Mouse (Mus musculus) kidney, postnatal 0 days (tissue): ENCODE measurements around the gene Oit1. TPM values are rescaled to one million over a fixed set of nuclear protein-coding genes. Genes with fewer than 3 reads are reported as not detected.

Experiments
- ATAC-seq: fragments of 200-750 bp; cut with Nextera tagmentation; replicated peaks from 2 replicates; pipeline ENCODE4 v1.8.0; 2017; ENCODE audit warnings: low read depth, moderate number of reproducible peaks, moderate TSS enrichment, moderate library complexity; ENCODE audit not compliant: low FRiP score
- DNase-seq: peaks from one replicate; pipeline ENCODE4 v3.0.0-alpha.2; 2016; ENCODE audit warnings: low spot score
- H3K27ac ChIP-seq: fragments of 300-500 bp; sonication (generic); 2 replicates; pipeline ENCODE4 v1.5.1; 2014; ENCODE audit warnings: mild to moderate bottlenecking
- H3K27me3 ChIP-seq: fragments of 300-500 bp; sonication (generic); 2 replicates; pipeline ENCODE4 v1.6.1; 2014; ENCODE audit warnings: low read length, mixed read lengths; ENCODE audit not compliant: insufficient read depth
- H3K36me3 ChIP-seq: fragments of 300-500 bp; sonication (generic); 2 replicates; pipeline ENCODE4 v1.6.1; 2014; ENCODE audit warnings: low read length, mixed read lengths; ENCODE audit not compliant: insufficient read depth
- H3K4me1 ChIP-seq: fragments of 300-500 bp; sonication (generic); replicated peaks from 2 replicates; pipeline ENCODE4 v1.6.1; 2014; ENCODE audit warnings: antibody characterized with exemption, low read length, mixed read lengths; ENCODE audit not compliant: insufficient read depth
- H3K4me2 ChIP-seq: fragments of 300-500 bp; sonication (generic); 2 replicates; pipeline ENCODE4 v1.6.1; 2014; ENCODE audit warnings: mild to moderate bottlenecking, low read length, moderate library complexity, mixed read lengths
- H3K4me3 ChIP-seq: fragments of 300-500 bp; sonication (generic); replicated peaks from 2 replicates; pipeline ENCODE4 v1.5.1; 2014; ENCODE audit warnings: low read depth, low read length
- H3K9ac ChIP-seq: fragments of 300-500 bp; sonication (generic); 2 replicates; pipeline ENCODE4 v1.6.1; 2014; ENCODE audit warnings: low read depth, low read length
- H3K9me3 ChIP-seq: fragments of 300-500 bp; sonication (generic); replicated peaks from 2 replicates; pipeline ENCODE4 v1.6.1; 2016; ENCODE audit warnings: low read length, inconsistent platforms, mixed read lengths
- CTCF ChIP-seq: IDR thresholded peaks from 2 replicates; pipeline ENCODE4 v1.5.1; 2016; ENCODE audit warnings: antibody characterized with exemption, low read depth, mild to moderate bottlenecking, moderate library complexity
- WGBS: fragments of 180-500 bp; shearing (Covaris S2); extraction: QIAGEN DNeasy Blood & Tissue Kit; methylation state at CpG from one replicate; pipeline ENCODE4 v1.1.7; 2014; 5-methylcytosine and 5-hydroxymethylcytosine counted together
- polyA plus RNA-seq: library from polyadenylated mRNA; unstranded; fragments of >200 nt; fragmentation: Nextera tagmentation; extraction: Ambion mirVana; gene quantifications from 2 replicates; pipeline ENCODE4 v1.2.1, GENCODE M21; 2015

The Oit1 gene
- polyA plus RNA-seq, 1 experiment from 2014 or later = 4.3 TPM

DNA sequence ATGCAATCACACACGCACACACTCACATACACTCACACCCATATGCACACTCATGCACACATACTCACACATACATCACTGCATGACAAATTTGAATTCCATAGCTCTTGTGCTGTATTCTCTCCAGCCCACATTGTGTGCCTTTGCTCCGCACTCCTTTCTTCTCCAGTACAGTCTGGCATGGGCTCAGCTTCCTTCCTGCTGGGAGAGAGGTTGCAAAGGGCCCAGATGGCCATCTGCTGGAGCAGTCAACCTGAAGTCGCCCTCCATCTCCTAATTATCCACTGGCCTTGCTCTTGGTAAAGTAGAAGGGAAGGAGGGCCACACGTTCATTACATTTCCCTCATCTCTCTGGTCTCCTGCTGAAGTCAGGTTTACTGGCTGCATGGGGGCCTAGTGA is 33.0 kb downstream of the Oit1 start:
- Histone ChIP-seq H3K4me3 (no peak overlapping the region), H3K27me3 (no peaks in the 10 kb centered on the region), H3K9ac (no peak overlapping the region), H3K4me1 (no peaks in the 10 kb centered on the region), H3K27ac (no peak overlapping the region), H3K36me3 (no peaks in the 10 kb centered on the region), H3K9me3 (no peaks in the 10 kb centered on the region), H3K4me2 (no peak overlapping the region)
- no peak for DNase-seq
- WGBS = 60% methylated on average over 4 of the region's 4 CpGs
- ATAC-seq = no peak
- TF ChIP-seq CTCF = peak; percentile 32; the same call in 1 of the 2 replicates

DNA sequence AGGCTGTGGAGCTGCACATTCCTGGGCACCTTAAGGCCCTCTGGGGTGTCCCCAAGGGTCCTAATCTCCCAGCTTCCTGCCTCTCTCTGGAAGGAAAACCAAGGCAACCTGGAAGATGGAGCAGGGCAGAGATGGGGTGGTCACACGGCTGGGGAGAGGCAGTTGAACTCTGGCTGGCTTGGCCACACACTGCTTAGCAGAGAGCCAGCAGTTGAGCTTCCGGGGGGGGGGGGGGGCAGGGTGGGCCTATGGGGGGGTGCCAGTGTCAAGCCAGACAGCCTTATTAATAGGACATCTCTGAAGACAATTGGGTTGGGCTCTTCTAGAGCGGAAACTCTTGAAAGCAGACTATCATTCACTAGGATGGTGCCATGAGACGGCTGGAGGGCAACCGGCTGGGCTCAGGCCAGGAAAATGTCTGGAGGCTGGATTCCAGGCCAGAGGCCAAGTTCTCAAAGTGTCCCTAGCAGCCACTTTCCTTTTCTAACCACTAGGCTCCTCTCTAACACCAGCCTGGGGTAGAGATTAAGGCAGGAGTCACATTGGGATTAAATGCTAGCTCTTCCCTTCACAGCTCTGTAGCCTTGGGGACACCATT is 35.9 kb downstream of the Oit1 start:
- no peak overlapping the region for H3K9ac ChIP-seq
- no peaks in the 10 kb centered on the region for H3K9me3 ChIP-seq
- no peak for TF ChIP-seq CTCF
- H3K36me3 ChIP-seq = no peaks in the 10 kb centered on the region
- no peak overlapping the region for H3K27ac ChIP-seq
- ATAC-seq = no peak
- DNase-seq = no peak
- H3K27me3 ChIP-seq = no peaks in the 10 kb centered on the region
- no peak overlapping the region for H3K4me3 ChIP-seq
- no peak overlapping the region for H3K4me2 ChIP-seq
- no peaks in the 10 kb centered on the region for H3K4me1 ChIP-seq
- WGBS = 51% methylated on average over 4 of the region's 5 CpGs

DNA sequence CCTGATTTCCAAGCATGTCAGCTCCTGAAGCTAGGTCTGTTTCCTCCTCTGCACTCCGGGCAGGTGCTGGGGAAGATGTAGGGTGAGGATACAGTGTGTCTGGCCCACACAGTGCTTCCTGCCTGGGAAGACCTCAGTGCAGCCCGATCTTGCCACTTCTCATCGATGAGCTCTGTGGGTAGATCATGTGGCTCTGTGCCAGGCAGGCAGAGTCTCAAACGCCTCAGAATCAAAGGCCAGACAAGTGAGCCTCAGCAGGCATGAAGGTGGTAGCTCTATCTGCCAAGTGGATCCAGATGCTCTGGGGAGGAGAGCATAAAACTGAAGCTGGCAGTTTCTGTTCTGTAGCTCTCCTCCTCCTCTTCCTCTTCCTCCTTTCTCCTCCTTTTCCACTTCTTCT is 38.3 kb downstream of the Oit1 start:
- Histone ChIP-seq H3K4me2 (no peak overlapping the region), H3K9me3 (no peaks in the 10 kb centered on the region), H3K27ac (no peak overlapping the region), H3K4me3 (no peak overlapping the region), H3K9ac (no peak overlapping the region), H3K27me3 (no peaks in the 10 kb centered on the region), H3K4me1 (peaks cover 4% of the 10 kb centered on the region; the same call in 1 of the 2 replicates), H3K36me3 (no peaks in the 10 kb centered on the region)
- no peak for ATAC-seq
- TF ChIP-seq CTCF = no peak
- no peak for DNase-seq
- 72% methylated on average over 4 of the region's 4 CpGs for WGBS

DNA sequence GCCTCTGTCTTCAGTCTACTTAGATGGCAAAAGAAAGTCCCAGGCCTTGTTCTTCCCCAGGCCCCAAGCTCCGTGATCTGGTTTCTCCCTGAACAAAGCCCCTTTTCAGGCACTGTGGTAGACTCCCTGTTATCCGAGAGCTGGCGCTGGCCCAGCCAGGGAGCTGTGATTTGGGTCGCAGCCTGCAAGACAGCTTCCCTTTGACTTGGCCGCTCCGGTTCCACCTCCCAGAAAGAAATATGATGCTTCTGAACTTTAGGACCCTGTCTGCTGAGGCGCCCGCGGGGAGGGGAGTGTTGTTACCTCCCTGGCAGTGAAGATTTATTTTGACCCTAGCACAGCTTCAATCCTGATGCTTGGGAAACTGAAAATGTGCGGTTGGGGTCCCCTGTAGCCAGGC is 42.6 kb downstream of the Oit1 start:
- Histone ChIP-seq H3K9me3 (no peaks in the 10 kb centered on the region), H3K4me3 (no peak overlapping the region), H3K4me1 (peaks cover 20% of the 10 kb centered on the region), H3K27ac (peak overlapping the region; percentile 37), H3K9ac (no peak overlapping the region), H3K27me3 (no peaks in the 10 kb centered on the region), H3K4me2 (no peak overlapping the region), H3K36me3 (no peaks in the 10 kb centered on the region)
- TF ChIP-seq CTCF = no peak
- 11% methylated on average over 10 of the region's 10 CpGs for WGBS
- peak; percentile 44 for ATAC-seq
- peak; percentile 90 for DNase-seq

DNA sequence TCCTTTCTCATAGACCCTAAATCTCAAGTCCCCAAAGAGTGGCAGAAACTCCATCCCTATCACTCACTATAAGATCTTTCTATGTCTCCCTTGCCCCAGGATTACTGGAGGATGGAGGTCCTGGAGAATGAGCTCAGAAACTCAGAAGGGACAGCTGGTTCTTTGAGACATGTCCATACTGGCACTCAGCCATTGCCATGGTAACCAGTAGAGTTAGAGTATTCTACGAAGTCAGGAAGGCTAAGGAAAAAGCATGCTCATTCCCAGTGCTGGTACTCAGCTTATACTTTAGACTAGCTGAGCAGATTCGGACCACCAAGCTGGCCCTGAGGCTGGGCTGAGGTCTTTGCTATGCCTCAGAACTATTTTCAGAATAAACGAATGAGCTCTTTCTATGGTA is 44.0 kb downstream of the Oit1 start:
- Histone ChIP-seq H3K4me3 (no peak overlapping the region), H3K9me3 (no peaks in the 10 kb centered on the region), H3K27ac (no peak overlapping the region), H3K27me3 (no peaks in the 10 kb centered on the region), H3K36me3 (no peaks in the 10 kb centered on the region), H3K4me1 (peaks cover 20% of the 10 kb centered on the region), H3K4me2 (no peak overlapping the region), H3K9ac (no peak overlapping the region)
- DNase-seq (no peak), ATAC-seq (no peak)
- TF ChIP-seq CTCF = no peak
- WGBS = 75% methylated on average over 3 of the region's 3 CpGs

DNA sequence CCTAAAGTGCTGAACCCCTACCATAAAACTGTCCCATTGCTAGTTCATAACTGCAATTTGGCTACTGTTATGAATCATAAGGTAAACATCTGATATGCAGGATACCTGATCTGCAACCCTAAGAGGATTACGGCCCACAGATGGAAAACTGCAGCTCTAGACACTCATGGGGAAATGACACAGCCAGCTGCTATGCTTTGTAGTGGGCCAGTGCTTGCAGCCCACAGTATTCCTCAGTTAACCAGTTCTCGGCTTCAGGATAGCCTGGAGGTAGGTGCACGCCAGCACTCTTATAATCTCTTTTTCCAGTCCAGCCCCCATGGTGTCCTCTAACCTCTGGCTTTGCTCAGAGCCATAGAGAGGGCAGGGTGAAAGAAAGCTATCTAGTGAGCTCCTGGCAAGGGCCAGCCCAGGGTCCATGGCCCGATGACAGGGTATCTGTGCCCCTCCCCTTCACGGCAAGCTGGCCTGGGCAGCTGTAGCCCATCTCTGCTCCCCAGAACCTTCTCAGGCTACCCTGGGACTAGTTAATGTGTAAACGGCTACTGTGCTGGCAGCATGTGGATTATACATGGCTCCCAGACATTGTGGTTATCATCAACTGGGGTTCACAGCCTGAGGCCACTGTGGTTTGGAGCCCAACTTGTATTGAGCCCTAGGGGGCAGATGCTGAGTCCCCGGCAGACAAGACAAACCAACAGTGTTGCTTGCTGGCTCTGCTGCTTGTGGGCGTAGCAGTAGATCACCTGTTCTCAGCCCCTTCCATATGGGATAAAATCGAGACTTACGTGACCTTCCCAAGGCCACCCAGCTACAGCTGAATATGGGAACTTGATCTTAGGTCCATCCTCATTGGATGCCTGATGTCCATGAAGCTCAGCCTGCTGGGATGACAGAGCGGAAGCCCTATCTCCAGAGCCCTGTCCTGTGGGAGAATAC is 46.0 kb downstream of the Oit1 start:
- no peak for TF ChIP-seq CTCF
- H3K27me3 ChIP-seq = no peaks in the 10 kb centered on the region
- WGBS = 60% methylated on average over 11 of the region's 11 CpGs
- peaks cover 21% of the 10 kb centered on the region for H3K4me1 ChIP-seq
- H3K4me3 ChIP-seq = no peak overlapping the region
- DNase-seq = no peak
- no peaks in the 10 kb centered on the region for H3K36me3 ChIP-seq
- no peaks in the 10 kb centered on the region for H3K9me3 ChIP-seq
- H3K4me2 ChIP-seq = no peak overlapping the region
- no peak overlapping the region for H3K9ac ChIP-seq
- H3K27ac ChIP-seq = peak overlapping the region; percentile 78
- no peak for ATAC-seq
